Comparison of ENCODE assay signal across 8 mouse cellular contexts in the genomic region with DNA sequence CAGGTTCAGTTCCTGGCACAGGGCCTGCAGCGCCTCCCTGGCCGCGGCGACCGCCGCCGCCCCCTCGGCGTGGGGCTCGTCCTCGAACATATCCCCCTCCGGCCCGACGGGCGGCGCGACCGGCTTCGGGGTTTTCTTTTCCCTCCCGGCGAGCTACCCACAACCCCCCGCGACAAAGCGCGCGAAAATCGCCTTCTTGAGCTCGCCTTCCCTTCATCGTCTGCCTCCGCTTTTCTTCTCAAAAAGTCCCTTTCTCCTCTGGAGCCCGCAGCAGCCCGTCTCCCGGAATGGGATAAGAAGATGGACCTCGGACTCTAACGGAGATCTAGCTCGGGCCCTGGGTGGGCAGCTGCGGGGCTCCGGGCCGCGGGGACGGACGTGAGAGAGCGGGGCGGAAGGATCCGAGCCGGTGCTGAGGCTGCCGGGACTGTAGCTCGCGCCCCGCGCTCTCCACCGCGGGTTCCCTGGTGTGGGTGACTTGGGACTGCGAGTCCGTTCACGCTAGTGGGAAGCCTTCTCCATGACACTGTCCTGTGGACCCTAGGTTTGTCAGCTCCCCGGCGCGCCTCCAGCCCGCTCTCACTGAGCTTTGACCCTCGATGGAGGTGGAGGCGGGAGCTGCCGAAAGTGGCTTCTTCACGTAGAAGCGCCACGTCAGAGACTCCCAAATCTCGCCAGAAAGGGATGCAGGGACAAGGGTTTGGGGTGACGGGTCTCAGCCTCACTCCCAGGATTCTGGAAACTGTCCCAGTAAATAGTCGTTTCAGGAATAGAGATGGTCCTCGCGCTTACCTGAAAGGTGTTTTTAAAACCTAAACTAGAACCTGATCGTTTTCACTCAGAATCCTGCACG. TPM values are rescaled to one million over a fixed set of nuclear protein-coding genes. Genes with fewer than 3 reads are reported as not detected.
DNase-seq lines count a peak whose midpoint lies in the region; ATAC-seq and TF ChIP-seq lines count a peak whose summit lies in the region.

A gene (minus strand): TSS at position 169 of the 853 bp plus-strand sequence.

- peaks cover 6% of the 10 kb centered on the region for H3K36me3 ChIP-seq in embryonic facial prominence, embryonic 13.5 days
- H3K36me3 ChIP-seq in limb, embryonic 14.5 days (ENCODE audit: control insufficient read depth, insufficient read depth, low read length): 0 out of 2 replicates have a peak, but pooled peaks cover 6% of the 10 kb centered on the region
- H3K36me3 ChIP-seq in midbrain, postnatal 0 days (ENCODE audit: insufficient read depth, low read length): no peaks in the 10 kb centered on the region

- no peaks in the 10 kb centered on the region for H3K27me3 ChIP-seq in embryonic facial prominence, embryonic 13.5 days
- H3K27me3 ChIP-seq in limb, embryonic 14.5 days (ENCODE audit: control insufficient read depth, insufficient read depth, low read length): no peaks in the 10 kb centered on the region
- H3K27me3 ChIP-seq in midbrain, postnatal 0 days (ENCODE audit: insufficient read depth, low read length): no peaks in the 10 kb centered on the region

- peak; percentile 86 for ATAC-seq in embryonic facial prominence, embryonic 13.5 days (ENCODE audit: insufficient number of reproducible peaks, insufficient read depth, low FRiP score, low TSS enrichment, low read depth)
- peak; percentile 90 for ATAC-seq in limb, embryonic 14.5 days (ENCODE audit: low FRiP score, low read depth)
- ATAC-seq in midbrain, postnatal 0 days (ENCODE audit: low FRiP score): peak; percentile 85

- H3K4me3 ChIP-seq in embryonic facial prominence, embryonic 13.5 days: peak within 1 kb of the TSS; percentile 69
- H3K4me3 ChIP-seq in limb, embryonic 14.5 days (replicated peaks; ENCODE audit: low read length): peak within 1 kb of the TSS; percentile 68
- peak within 1 kb of the TSS; percentile 84 for H3K4me3 ChIP-seq in midbrain, postnatal 0 days (ENCODE audit: low read depth, low read length)

- TF ChIP-seq POLR2A in limb, embryonic 14.5 days (IDR thresholded peaks at IDR 0.05; ENCODE audit: borderline replicate concordance, extremely low read depth, insufficient read depth, insufficient read length): peak; percentile 94

- H3K4me2 ChIP-seq in embryonic facial prominence, embryonic 13.5 days: peak within 1 kb of the TSS; percentile 67
- H3K4me2 ChIP-seq in limb, embryonic 14.5 days (replicated peaks; ENCODE audit: low read depth, low read length, severe bottlenecking): peak within 1 kb of the TSS; percentile 57
- H3K4me2 ChIP-seq in midbrain, postnatal 0 days (ENCODE audit: low read depth, low read length, poor library complexity, severe bottlenecking): peak within 1 kb of the TSS; percentile 69

- H3K27ac ChIP-seq in embryonic facial prominence, embryonic 13.5 days: peak within 1 kb of the TSS; percentile 96
- H3K27ac ChIP-seq in limb, embryonic 14.5 days (replicated peaks; ENCODE audit: low read depth, low read length): peak within 1 kb of the TSS; percentile 98
- peak within 1 kb of the TSS; percentile 96 for H3K27ac ChIP-seq in midbrain, postnatal 0 days (ENCODE audit: low read depth, low read length)

- peaks cover 14% of the 10 kb centered on the region for H3K4me1 ChIP-seq in embryonic facial prominence, embryonic 13.5 days
- 0 out of 2 replicates have a peak, but pooled peaks cover 2% of the 10 kb centered on the region for H3K4me1 ChIP-seq in limb, embryonic 14.5 days (ENCODE audit: control insufficient read depth, insufficient read depth, low read length)
- H3K4me1 ChIP-seq in midbrain, postnatal 0 days (ENCODE audit: insufficient read depth, low read length): no peaks in the 10 kb centered on the region

- peak; percentile 32 for TF ChIP-seq CTCF in midbrain, postnatal 0 days (IDR thresholded peaks at IDR 0.05)

- DNase-seq in 3134 (ENCODE audit: extremely low read depth, insufficient read length, low spot score): peak; percentile 97
- DNase-seq in adrenal gland, postnatal 36 days: peak; percentile 90 to 93
- DNase-seq in heart, adult 8-10 months (ENCODE audit: low spot score): peak; percentile 87
- peak; percentile 89 for DNase-seq in kidney, adult 9 months
- peak; percentile 96 for DNase-seq in limb, embryonic 14.5 days (ENCODE audit: low spot score)
- DNase-seq in midbrain, postnatal 0 days (ENCODE audit: low spot score): peak; percentile 95
- peak; percentile 79 to 86 for DNase-seq in spleen, postnatal 14 days (ENCODE audit: low spot score in 2 of 2)

- WGBS in embryonic facial prominence, embryonic 13.5 days: 1% methylated on average over 73 of the region's 73 CpGs
- WGBS in limb, embryonic 14.5 days: 2% methylated on average over 45 of the region's 73 CpGs
- WGBS in midbrain, postnatal 0 days: under 1% methylated on average over 59 of the region's 73 CpGs

- H3K9ac ChIP-seq in embryonic facial prominence, embryonic 13.5 days: peak within 1 kb of the TSS; percentile 86
- H3K9ac ChIP-seq in limb, embryonic 14.5 days (ENCODE audit: low read depth, low read length, severe bottlenecking): peak within 1 kb of the TSS; percentile 96
- peak within 1 kb of the TSS; percentile 87 for H3K9ac ChIP-seq in midbrain, postnatal 0 days (replicated peaks; ENCODE audit: low read length, poor library complexity, severe bottlenecking)

- peaks cover 3% of the 10 kb centered on the region; the same call in 1 of the 2 replicates for H3K9me3 ChIP-seq in embryonic facial prominence, embryonic 13.5 days
- peaks cover 6% of the 10 kb centered on the region; the same call in 1 of the 2 replicates for H3K9me3 ChIP-seq in limb, embryonic 14.5 days (ENCODE audit: control insufficient read depth, low read length)
- H3K9me3 ChIP-seq in midbrain, postnatal 0 days (ENCODE audit: low read length): 0 out of 2 replicates have a peak, but pooled peaks cover 3% of the 10 kb centered on the region

RNA-seq across cellular contexts. Expression of the gene that starts here (rescaled TPM):
- total RNA-seq in adrenal gland, postnatal 36 days (2021): 1 to 10 TPM; 5.7 to 5.9 TPM
- polyA plus RNA-seq in embryonic facial prominence, embryonic 13.5 days (2015; fragmentation: Nextera tagmentation; extraction: Ambion mirVana): 23.7 and 26.4 TPM in 2 replicates
- total RNA-seq in heart, adult 8-10 months (2022): 1 to 10 TPM; 1.2 to 1.9 (median 1.3) TPM
- 19.7 and 19.9 TPM in 2 replicates for polyA plus RNA-seq in limb, embryonic 14.5 days (2012; rRNA removed)
- 20.2 and 20.4 TPM in 2 replicates for polyA plus RNA-seq in limb, embryonic 14.5 days (2014; fragmentation: Nextera tagmentation; extraction: Ambion mirVana)
- total RNA-seq in midbrain, postnatal 0 days (2014; rRNA removed): 6.7 and 8.0 TPM in 2 replicates
- 3.1 and 3.8 TPM in 2 replicates for polyA plus RNA-seq in midbrain, postnatal 0 days (2015; fragmentation: Nextera tagmentation; extraction: Ambion mirVana)

Comparison
In these comparisons a context has a peak if more than half of its experiments do, and no peak if none do; other contexts are left out.
1. Peak in every context shown above with its lines: DNase-seq, ATAC-seq, H3K4me3 ChIP-seq and H3K27ac ChIP-seq.